Mouse (Mus musculus) MEL (cell line): ENCODE results near the gene Slc39a11.

Experiments
- CTCF ChIP-seq, 3 experiments: IDR thresholded peaks in 2 of 3; conservative IDR thresholded peaks in 1 of 3; 2 replicates each; pipeline ENCODE4 v1.5.1; 2011 to 2012; ENCODE audit warnings: low read length in 3 of 3, low read depth in 2 of 3, mild to moderate bottlenecking in 2 of 3, improper control_type of control experiment in 1 of 3, inconsistent platforms in 1 of 3, mixed read lengths in 1 of 3, moderate library complexity in 1 of 3; ENCODE audit not compliant: control insufficient read depth in 1 of 3, insufficient read depth in 1 of 3, poor library complexity in 1 of 3, severe bottlenecking in 1 of 3
- GABPA ChIP-seq: IDR thresholded peaks from 2 replicates; pipeline ENCODE4 v1.6.1; 2012; ENCODE audit warnings: low read depth, mild to moderate bottlenecking, inconsistent platforms, low read length, improper control_type of control experiment, moderate library complexity
- HCFC1 ChIP-seq: IDR thresholded peaks from 2 replicates; pipeline ENCODE4 v1.6.1; 2012; ENCODE audit warnings: low read depth, mild to moderate bottlenecking, inconsistent platforms, low read length, improper control_type of control experiment, moderate library complexity
- MAX ChIP-seq: IDR thresholded peaks from 2 replicates; pipeline ENCODE4 v1.6.1; 2011; ENCODE audit warnings: low read length, improper control_type of control experiment
- MXI1 ChIP-seq: IDR thresholded peaks from 2 replicates; pipeline ENCODE4 v1.6.1; 2011; ENCODE audit warnings: mild to moderate bottlenecking, low read depth, low read length, improper control_type of control experiment
- MYC ChIP-seq: IDR thresholded peaks from 2 replicates; pipeline ENCODE4 v1.6.1; 2011; ENCODE audit warnings: low read depth, mild to moderate bottlenecking, low read length, improper control_type of control experiment, moderate library complexity
- POLR2A ChIP-seq, 2 experiments: IDR thresholded peaks; 2 replicates each; pipeline ENCODE4 v1.6.1; 2011 to 2012; ENCODE audit warnings: low read length in 2 of 2, mild to moderate bottlenecking in 2 of 2, control low read depth in 1 of 2, improper control_type of control experiment in 1 of 2, low read depth in 1 of 2, moderate library complexity in 1 of 2; ENCODE audit not compliant: control insufficient read depth in 1 of 2, insufficient read depth in 1 of 2, poor library complexity in 1 of 2
- SIN3A ChIP-seq: IDR thresholded peaks from 2 replicates; pipeline ENCODE4 v1.6.1; 2012; ENCODE audit warnings: low read length, improper control_type of control experiment, inconsistent platforms
- ZKSCAN1 ChIP-seq: IDR thresholded peaks from 2 replicates; pipeline ENCODE4 v1.6.1; 2012; ENCODE audit warnings: low read depth, mild to moderate bottlenecking, inconsistent platforms, low read length, improper control_type of control experiment, moderate library complexity

DNA sequence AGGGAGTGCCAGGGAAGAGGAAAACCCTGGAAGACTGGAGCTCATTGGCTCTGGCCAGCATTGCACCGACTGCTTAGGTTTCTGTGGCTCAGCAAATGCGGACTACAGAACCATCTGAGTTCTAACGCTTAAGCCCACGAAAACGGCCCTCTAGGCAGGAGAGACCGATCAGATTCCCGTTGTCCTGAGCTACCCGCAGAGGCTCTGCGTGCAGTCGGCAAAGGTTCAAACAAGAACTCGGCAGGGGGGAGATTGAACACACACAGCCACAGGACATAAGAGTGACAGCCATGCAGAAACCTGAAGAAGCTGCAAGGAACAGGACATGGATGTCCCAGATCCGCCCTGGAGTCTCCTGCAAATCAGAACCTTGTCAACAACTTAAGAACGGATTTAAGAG, 286.1 kb downstream of the Slc39a11 start:
- TF ChIP-seq POLR2A (IDR thresholded peaks at IDR 0.05; ENCODE audit: control insufficient read depth in 1 of 2, insufficient read depth in 1 of 2, low read depth in 1 of 2, low read length in 2 of 2, poor library complexity in 1 of 2) (no peak), MAX (no peak), ZKSCAN1 (no peak), CTCF (IDR thresholded peaks at IDR 0.05 in 2 of 3, conservative IDR thresholded peaks at IDR 0.05 in 1 of 3; ENCODE audit: control insufficient read depth in 1 of 3, insufficient read depth in 1 of 3, low read depth in 2 of 3, low read length in 3 of 3, poor library complexity in 1 of 3, severe bottlenecking in 1 of 3) (no peak), SIN3A (no peak), GABPA (no peak), MYC (no peak), MXI1 (no peak), HCFC1 (no peak)
